Mouse (Mus musculus): ENCODE results near the gene Gm15448. TPM values are rescaled to one million over a fixed set of nuclear protein-coding genes. Genes with fewer than 3 reads are reported as not detected.

The Gm15448 gene
- polyA plus RNA-seq, 1 experiment from 2014 or later, result not detected

Other genes starting within 250 kb of the Gm15448 start
- gene Oscar, start 209.5 kb downstream of the Gm15448 start, polyA plus RNA-seq (2015; fragmentation: Nextera tagmentation; extraction: Ambion mirVana), result 0.17 and 0.46 TPM in 2 replicates
- 314 and 357 TPM in 2 replicates for gene Ndufa3, start 208.3 kb downstream of the Gm15448 start, polyA plus RNA-seq (2015; fragmentation: Nextera tagmentation; extraction: Ambion mirVana)
- 30.4 and 31.9 TPM in 2 replicates for gene Tfpt, start 195.8 kb downstream of the Gm15448 start, polyA plus RNA-seq (2015; fragmentation: Nextera tagmentation; extraction: Ambion mirVana)
- gene Prpf31, start 195.7 kb downstream of the Gm15448 start, polyA plus RNA-seq (2015; fragmentation: Nextera tagmentation; extraction: Ambion mirVana), result 99.5 and 109 TPM in 2 replicates
- 42.1 and 47.3 TPM in 2 replicates for gene Cnot3, start 180.4 kb downstream of the Gm15448 start, polyA plus RNA-seq (2015; fragmentation: Nextera tagmentation; extraction: Ambion mirVana)
- 15.5 and 16.5 TPM in 2 replicates for gene Leng1, start 159.8 kb downstream of the Gm15448 start, polyA plus RNA-seq (2015; fragmentation: Nextera tagmentation; extraction: Ambion mirVana)
- gene Tmc4, start 148.1 kb downstream of the Gm15448 start, polyA plus RNA-seq (2015; fragmentation: Nextera tagmentation; extraction: Ambion mirVana), result 2.5 and 3.3 TPM in 2 replicates
- gene Tsen34, start 132.8 kb downstream of the Gm15448 start, polyA plus RNA-seq (2015; fragmentation: Nextera tagmentation; extraction: Ambion mirVana), result 240 and 241 TPM in 2 replicates
- 60.6 and 86.3 TPM in 2 replicates for gene Mboat7, start 132.2 kb downstream of the Gm15448 start, polyA plus RNA-seq (2015; fragmentation: Nextera tagmentation; extraction: Ambion mirVana)
- gene Rps9, start 121.7 kb downstream of the Gm15448 start, polyA plus RNA-seq (2015; fragmentation: Nextera tagmentation; extraction: Ambion mirVana), result 852 and 923 TPM in 2 replicates
- gene Pirb, start 105.3 kb downstream of the Gm15448 start, polyA plus RNA-seq (2015; fragmentation: Nextera tagmentation; extraction: Ambion mirVana), result 0.14 and 0.37 TPM in 2 replicates
- gene Pira2, start 19.4 kb upstream of the Gm15448 start, polyA plus RNA-seq (2015; fragmentation: Nextera tagmentation; extraction: Ambion mirVana), result not detected in 2 replicates
- not detected in 2 replicates for gene Gm14548, start 72.4 kb upstream of the Gm15448 start, polyA plus RNA-seq (2015; fragmentation: Nextera tagmentation; extraction: Ambion mirVana)
- gene Lilra6, start 89.8 kb upstream of the Gm15448 start, polyA plus RNA-seq (2015; fragmentation: Nextera tagmentation; extraction: Ambion mirVana), result not detected in 2 replicates
- gene Lair1, start 237.5 kb upstream of the Gm15448 start, polyA plus RNA-seq (2015; fragmentation: Nextera tagmentation; extraction: Ambion mirVana), result 1.4 and 2.5 TPM in 2 replicates

All from forebrain, embryonic 16.5 days (tissue).